Mouse (Mus musculus) cerebellum, adult 2 months (tissue): ENCODE data around the gene Gm10229.
"Not testable (repeated sequence)": the region's sequence is repeated elsewhere in the genome, so short reads cannot be mapped to it uniquely, and the experiment has no call there.

Source experiments
- CTCF ChIP-seq: fragments of 200-500 bp; IDR thresholded peaks from 2 replicates; pipeline ENCODE4 v1.5.1; 2011; ENCODE audit warnings: low read depth, mild to moderate bottlenecking, control low read depth, low read length, moderate library complexity, borderline replicate concordance; ENCODE audit not compliant: insufficient read depth
- POLR2A ChIP-seq: fragments of 200-500 bp; IDR thresholded peaks from 2 replicates; pipeline ENCODE4 v1.6.1; 2011; ENCODE audit warnings: low read length, control low read depth, borderline replicate concordance; ENCODE audit not compliant: insufficient read depth

- not testable (repeated sequence) for TF ChIP-seq CTCF, POLR2A
These were observed at the start of gene Gm10229 for GRCm38 (mm10) chr16:89014984-89015383.
